Mouse (Mus musculus) CH12.LX (cell line): ENCODE data around the gene Tvp23a. TPM values are rescaled to one million over a fixed set of nuclear protein-coding genes. Genes with fewer than 3 reads are reported as not detected.

Source experiments
- DNase-seq: peaks from one replicate; pipeline ENCODE4 v3.0.0-alpha.2; 2013; ENCODE audit errors: extremely low read depth
- H3K27ac ChIP-seq: 2 replicates; pipeline ENCODE4 v1.5.1; 2012; ENCODE audit warnings: low read depth, mild to moderate bottlenecking, control low read depth, moderate library complexity; ENCODE audit not compliant: insufficient read depth
- H3K27me3 ChIP-seq: replicated peaks from 2 replicates; pipeline ENCODE3; 2012; ENCODE audit warnings: inconsistent platforms
- H3K36me3 ChIP-seq, 2 experiments: replicated peaks in 1 of 2; 2 replicates each; pipeline versions ENCODE3 to v1.6.1; 2012; ENCODE audit warnings: inconsistent platforms in 1 of 2, low read length in 1 of 2, mild to moderate bottlenecking in 1 of 2, mixed read lengths in 1 of 2, moderate library complexity in 1 of 2; ENCODE audit not compliant: control insufficient read depth in 1 of 2, insufficient read depth in 1 of 2
- H3K4me1 ChIP-seq, 2 experiments: 2 replicates each; pipeline ENCODE4 v1.6.1; 2012; ENCODE audit warnings: inconsistent platforms in 1 of 2, moderate library complexity in 1 of 2; ENCODE audit not compliant: insufficient read depth in 2 of 2, control insufficient read depth in 1 of 2
- H3K4me2 ChIP-seq: 2 replicates; pipeline ENCODE4 v1.6.1; 2012; ENCODE audit warnings: low read depth, mild to moderate bottlenecking, control low read depth; ENCODE audit not compliant: poor library complexity, insufficient read depth, severe bottlenecking
- H3K4me3 ChIP-seq, 3 experiments: fragments of 150-350 bp in 1 of 3; sonication (generic) in 1 of 3; replicated peaks in 1 of 3; 2 replicates each; pipeline versions ENCODE3 to v1.5.1; 2011 to 2012; ENCODE audit warnings: low read depth in 2 of 3, low read length in 2 of 3, mild to moderate bottlenecking in 2 of 3, moderate library complexity in 2 of 3, control low read depth in 1 of 3, improper control_type of control experiment in 1 of 3, inconsistent platforms in 1 of 3, mixed read lengths in 1 of 3; ENCODE audit not compliant: poor library complexity in 1 of 3
- H3K79me2 ChIP-seq: replicated peaks from 2 replicates; pipeline ENCODE4 v1.6.1; 2012; ENCODE audit warnings: mild to moderate bottlenecking, moderate library complexity; ENCODE audit not compliant: control insufficient read depth, poor library complexity, insufficient read depth, severe bottlenecking; ENCODE audit errors: extremely low read depth
- H3K9ac ChIP-seq: 2 replicates; pipeline ENCODE4 v1.6.1; 2012; ENCODE audit warnings: low read depth, mild to moderate bottlenecking, control low read depth, moderate library complexity; ENCODE audit not compliant: insufficient read depth
- H3K9me3 ChIP-seq: replicated peaks from 2 replicates; pipeline ENCODE3; 2012; ENCODE audit warnings: low read length, inconsistent platforms, mixed read lengths
- CHD1 ChIP-seq: IDR thresholded peaks from 2 replicates; pipeline ENCODE4 v1.6.1; 2012; ENCODE audit warnings: low read depth, low read length, improper control_type of control experiment, inconsistent platforms
- CTCF ChIP-seq, 2 experiments: IDR thresholded peaks in 1 of 2; conservative IDR thresholded peaks in 1 of 2; 2 replicates each; pipeline ENCODE4 v1.5.1; 2011 to 2012; ENCODE audit warnings: low read depth in 2 of 2, low read length in 2 of 2, improper control_type of control experiment in 1 of 2, inconsistent platforms in 1 of 2, mild to moderate bottlenecking in 1 of 2, moderate library complexity in 1 of 2
- EP300 ChIP-seq: IDR thresholded peaks from 2 replicates; pipeline ENCODE4 v1.6.1; 2011; ENCODE audit warnings: low read length, improper control_type of control experiment
- ETS1 ChIP-seq: conservative IDR thresholded peaks from 2 replicates; pipeline ENCODE4 v1.6.1; 2012; ENCODE audit warnings: low read depth, mild to moderate bottlenecking, inconsistent platforms, low read length, improper control_type of control experiment, moderate library complexity
- GABPA ChIP-seq: IDR thresholded peaks from 2 replicates; pipeline ENCODE4 v1.6.1; 2012; ENCODE audit warnings: low read depth, low read length, improper control_type of control experiment, inconsistent platforms; ENCODE audit not compliant: insufficient replicate concordance
- HCFC1 ChIP-seq: IDR thresholded peaks from 2 replicates; pipeline ENCODE4 v1.6.1; 2012; ENCODE audit warnings: low read depth, mild to moderate bottlenecking, inconsistent platforms, low read length, improper control_type of control experiment
- IRF4 ChIP-seq: IDR thresholded peaks from 2 replicates; pipeline ENCODE4 v1.6.1; 2014; ENCODE audit warnings: low read depth, mild to moderate bottlenecking, inconsistent platforms, low read length, improper control_type of control experiment
- MAFK ChIP-seq: IDR thresholded peaks from 2 replicates; pipeline ENCODE4 v1.6.1; 2011; ENCODE audit warnings: low read length, improper control_type of control experiment; ENCODE audit not compliant: insufficient replicate concordance
- MAX ChIP-seq: IDR thresholded peaks from 2 replicates; pipeline ENCODE4 v1.6.1; 2011; ENCODE audit warnings: low read length, improper control_type of control experiment
- MAZ ChIP-seq: IDR thresholded peaks from 2 replicates; pipeline ENCODE4 v1.6.1; 2012; ENCODE audit warnings: low read depth, mild to moderate bottlenecking, inconsistent platforms, low read length, improper control_type of control experiment, moderate library complexity
- MXI1 ChIP-seq: IDR thresholded peaks from 2 replicates; pipeline ENCODE4 v1.6.1; 2011; ENCODE audit warnings: mild to moderate bottlenecking, low read depth, low read length, improper control_type of control experiment
- NELFE ChIP-seq: IDR thresholded peaks from 2 replicates; pipeline ENCODE4 v1.6.1; 2011; ENCODE audit warnings: low read depth, low read length, improper control_type of control experiment
- PAX5 ChIP-seq: IDR thresholded peaks from 2 replicates; pipeline ENCODE4 v1.6.1; 2012; ENCODE audit warnings: low read length, inconsistent platforms, mixed read lengths
- POLR2A ChIP-seq: IDR thresholded peaks from 2 replicates; pipeline ENCODE4 v1.6.1; 2011; ENCODE audit warnings: low read depth, mild to moderate bottlenecking, improper control_type of control experiment, low read length
- POLR2AphosphoS2 ChIP-seq: IDR thresholded peaks from 2 replicates; pipeline ENCODE4 v1.6.1; 2011; ENCODE audit warnings: low read depth, low read length, improper control_type of control experiment
- RAD21 ChIP-seq: IDR thresholded peaks from 2 replicates; pipeline ENCODE4 v1.6.1; 2011; ENCODE audit warnings: low read depth, mild to moderate bottlenecking, low read length, improper control_type of control experiment, moderate library complexity
- TBP ChIP-seq: conservative IDR thresholded peaks from 2 replicates; pipeline ENCODE4 v1.6.1; 2011; ENCODE audit warnings: low read depth, low read length, improper control_type of control experiment
- TCF12 ChIP-seq: IDR thresholded peaks from 2 replicates; pipeline ENCODE4 v1.6.1; 2014; ENCODE audit warnings: low read depth, mild to moderate bottlenecking, inconsistent platforms, low read length, improper control_type of control experiment
- USF1 ChIP-seq: IDR thresholded peaks from 2 replicates; pipeline ENCODE4 v1.6.1; 2014; ENCODE audit warnings: low read depth, mild to moderate bottlenecking, inconsistent platforms, low read length, improper control_type of control experiment
- ZC3H11A ChIP-seq: IDR thresholded peaks from 2 replicates; pipeline ENCODE4 v1.6.1; 2012; ENCODE audit warnings: low read depth, mild to moderate bottlenecking, inconsistent platforms, low read length, improper control_type of control experiment
- ZKSCAN1 ChIP-seq: IDR thresholded peaks from 2 replicates; pipeline ENCODE4 v1.6.1; 2012; ENCODE audit warnings: low read depth, inconsistent platforms, low read length, improper control_type of control experiment, borderline replicate concordance
- dilution Hi-C: fragments of 300-500 bp; cut with MboI; formaldehyde crosslinking; loops from 2 replicates; pipeline ENCODE4 v1.14.3; 2020; ENCODE audit warnings: low sequenced_read_pairs; ENCODE audit not compliant: extremely low pct_unique_long_range_greater_than_20kb, extremely low pct_ligation_motif_present
- in situ Hi-C: fragments of 300-500 bp; cut with MboI; formaldehyde crosslinking; loops from 3 replicates; pipeline ENCODE4 v1.14.3; 2019; ENCODE audit warnings: low sequenced_read_pairs, low pct_ligation_motif_present, low pct_unique_long_range_greater_than_20kb, mixed read lengths
- polyA plus RNA-seq: library from polyadenylated mRNA; unstranded; fragments of >175 nt; gene quantifications from 2 replicates; pipeline ENCODE4 v1.2.1, GENCODE M21; 2012; ENCODE audit warnings: low read depth; ENCODE audit not compliant: insufficient read length
- total RNA-seq, 2 experiments: library from RNA; depleted of rRNA; stranded (reverse); fragments of 300-350 nt in 1 of 2; fragments of >200 nt in 1 of 2; gene quantifications; 2 replicates each; pipeline ENCODE4 v1.2.3; 2012 to 2014

Gene Tvp23a
- total and polyA plus RNA-seq, 3 experiments = 0.68 to 1.8 TPM; not detected in 1

- TF ChIP-seq TBP (no peak), MAX (peak; percentile 80), EP300 (no peak), MAZ (no peak), TCF12 (no peak), NELFE (no peak), POLR2A (no peak), MAFK (no peak), PAX5 (no peak), ZC3H11A (no peak), ETS1 (0 out of 2 replicates have a peak, but pooled peaks have one; percentile 9), HCFC1 (no peak), CTCF (conservative IDR thresholded peaks at IDR 0.05 in 1 of 2, IDR thresholded peaks at IDR 0.05 in 1 of 2; ENCODE audit: low read depth in 2 of 2, low read length in 2 of 2) (no peak), ZKSCAN1 (no peak), MXI1 (no peak), POLR2AphosphoS2 (no peak), USF1 (peak; percentile 81)
These were observed 18.0 kb upstream of the Tvp23a start (continued) for GRCm38 (mm10) chr16:10465011-10465681.

GRCm38 (mm10) chr16:10461178-10461577 is 14.0 kb upstream of the Tvp23a start:
- Histone ChIP-seq H3K9ac (no peak overlapping the region), H3K36me3 (no peaks in the 10 kb centered on the region), H3K27ac (no peak overlapping the region), H3K27me3 (no peaks in the 10 kb centered on the region), H3K4me2 (no peak overlapping the region), H3K4me3 (no peak overlapping the region), H3K9me3 (no peaks in the 10 kb centered on the region), H3K79me2 (no peaks in the 10 kb centered on the region), H3K4me1 (peaks cover 7 to 31% of the 10 kb centered on the region in 2 experiments)
- no peak for TF ChIP-seq MAFK
- no peak for TF ChIP-seq TCF12
- no peak for TF ChIP-seq CHD1
- TF ChIP-seq IRF4 = no peak
- no peak for TF ChIP-seq RAD21
- TF ChIP-seq TBP = no peak
- no peak for TF ChIP-seq GABPA
- TF ChIP-seq NELFE = no peak
- in situ Hi-C loops (no loop called here), dilution Hi-C loops (no loop called here)
- no peak for DNase-seq
